Mouse (Mus musculus): ENCODE measurements around the gene Rsu1. TPM values are rescaled to one million over a fixed set of nuclear protein-coding genes. Genes with fewer than 3 reads are reported as not detected.
A peak's percentile ranks its signal among the peaks of the same experiment; 100 is the strongest.

The Rsu1 gene
- polyA plus RNA-seq (2014; fragmentation: Nextera tagmentation; extraction: Ambion mirVana), result 122 and 141 TPM in 2 replicates

GRCm38 (mm10) chr2:13271165-13271957 is at the start of gene Rsu1:
Rsu1 (minus strand) TSS chr2:13271415.
- ATAC-seq (replicated peaks; ENCODE audit: low FRiP score, low TSS enrichment, low read depth) (peak; percentile 98), DNase-seq (ENCODE audit: low spot score) (peak; percentile 94)
- Histone ChIP-seq H3K36me3 (ENCODE audit: control insufficient read depth, insufficient read depth, low read length) (peaks cover 4% of the 10 kb centered on the region; the same call in 1 of the 2 replicates), H3K4me3 (ENCODE audit: low read depth, low read length) (peak within 1 kb of the TSS; percentile 58), H3K4me1 (replicated peaks; ENCODE audit: control insufficient read depth, insufficient read depth, low read length) (peaks cover 10% of the 10 kb centered on the region; the same call in 1 of the 2 replicates), H3K9ac (ENCODE audit: low read length) (peak within 1 kb of the TSS; percentile 62), H3K27me3 (replicated peaks; ENCODE audit: control insufficient read depth, insufficient read depth, low read length) (no peaks in the 10 kb centered on the region), H3K4me2 (ENCODE audit: low read length) (peak within 1 kb of the TSS; percentile 74), H3K27ac (ENCODE audit: low read depth) (peak within 1 kb of the TSS; percentile 47), H3K9me3 (ENCODE audit: control insufficient read depth, low read length) (no peaks in the 10 kb centered on the region)
- under 1% methylated on average over 37 of the region's 37 CpGs for WGBS

DNA sequence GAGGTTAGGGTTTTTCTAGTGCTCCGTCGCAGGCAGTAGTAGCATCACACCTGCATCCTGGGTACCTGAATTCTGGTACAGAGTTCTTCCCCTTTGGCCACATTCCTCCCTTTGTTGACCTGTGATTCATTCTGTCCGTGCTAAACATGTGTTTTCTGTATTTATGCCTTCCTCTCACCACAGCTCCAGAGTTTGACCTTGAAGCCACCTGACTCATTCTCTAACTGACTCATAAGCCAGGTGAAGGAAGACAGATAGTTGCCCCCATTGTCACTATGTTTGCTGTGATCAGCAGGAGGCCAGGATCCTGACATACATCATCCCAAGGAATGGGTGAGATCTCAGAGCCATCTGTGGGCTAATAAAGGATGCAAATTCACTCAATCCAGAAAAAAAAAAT is 32.2 kb upstream of the Rsu1 start:
- ATAC-seq (replicated peaks; ENCODE audit: low FRiP score, low TSS enrichment, low read depth), result no peak
- H3K4me3 ChIP-seq (ENCODE audit: low read depth, low read length), result no peak overlapping the region
- 77% methylated on average over 3 of the region's 3 CpGs for WGBS

GRCm38 (mm10) chr2:13299031-13299430 is 27.8 kb upstream of the Rsu1 start:
- no peak for ATAC-seq (replicated peaks; ENCODE audit: low FRiP score, low TSS enrichment, low read depth)
- H3K36me3 ChIP-seq (ENCODE audit: control insufficient read depth, insufficient read depth, low read length), result no peaks in the 10 kb centered on the region
- no peak for DNase-seq (ENCODE audit: low spot score)
- no peak overlapping the region for H3K4me2 ChIP-seq (ENCODE audit: low read length)
- 30% methylated on average over 3 of the region's 3 CpGs for WGBS
- no peaks in the 10 kb centered on the region for H3K27me3 ChIP-seq (replicated peaks; ENCODE audit: control insufficient read depth, insufficient read depth, low read length)
- no peaks in the 10 kb centered on the region for H3K9me3 ChIP-seq (ENCODE audit: control insufficient read depth, low read length)
- H3K9ac ChIP-seq (ENCODE audit: low read length), result no peak overlapping the region
- H3K27ac ChIP-seq (ENCODE audit: low read depth), result no peak overlapping the region
- no peaks in the 10 kb centered on the region for H3K4me1 ChIP-seq (replicated peaks; ENCODE audit: control insufficient read depth, insufficient read depth, low read length)
- no peak overlapping the region for H3K4me3 ChIP-seq (ENCODE audit: low read depth, low read length)

More for the DNA sequence above, 32.2 kb upstream of the Rsu1 start:
- H3K9me3 ChIP-seq (ENCODE audit: control insufficient read depth, low read length), result no peaks in the 10 kb centered on the region
- no peak overlapping the region for H3K27ac ChIP-seq (ENCODE audit: low read depth)
- no peaks in the 10 kb centered on the region for H3K36me3 ChIP-seq (ENCODE audit: control insufficient read depth, insufficient read depth, low read length)
- no peak for DNase-seq (ENCODE audit: low spot score)
- no peaks in the 10 kb centered on the region for H3K27me3 ChIP-seq (replicated peaks; ENCODE audit: control insufficient read depth, insufficient read depth, low read length)
- H3K4me1 ChIP-seq (replicated peaks; ENCODE audit: control insufficient read depth, insufficient read depth, low read length), result no peaks in the 10 kb centered on the region
- no peak overlapping the region for H3K4me2 ChIP-seq (ENCODE audit: low read length)
- no peak overlapping the region for H3K9ac ChIP-seq (ENCODE audit: low read length)

DNA sequence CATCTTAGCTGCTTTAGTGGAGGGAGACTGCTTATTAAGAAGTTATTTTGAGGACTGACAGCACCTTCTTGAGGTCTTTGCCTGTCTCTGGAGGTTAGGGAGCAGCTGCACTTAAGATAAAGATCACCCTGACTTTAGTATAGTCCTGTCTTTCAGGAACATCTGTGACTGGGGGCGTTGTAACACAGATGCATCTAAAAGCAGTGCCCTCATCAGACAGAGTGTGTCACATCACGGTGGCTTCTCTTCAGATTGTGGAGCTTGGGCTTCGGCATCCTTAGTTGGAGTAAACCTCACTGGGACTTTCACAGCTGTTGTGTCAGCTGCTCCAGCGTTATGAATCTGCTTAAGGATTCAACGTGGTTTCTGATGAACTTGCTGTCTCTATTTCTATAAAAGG is 26.5 kb upstream of the Rsu1 start:
- DNase-seq (ENCODE audit: low spot score) (no peak), ATAC-seq (replicated peaks; ENCODE audit: low FRiP score, low TSS enrichment, low read depth) (no peak)
- 54% methylated on average over 5 of the region's 5 CpGs for WGBS
- Histone ChIP-seq H3K9me3 (ENCODE audit: control insufficient read depth, low read length) (no peaks in the 10 kb centered on the region), H3K4me3 (ENCODE audit: low read depth, low read length) (no peak overlapping the region), H3K4me1 (replicated peaks; ENCODE audit: control insufficient read depth, insufficient read depth, low read length) (no peaks in the 10 kb centered on the region), H3K27me3 (replicated peaks; ENCODE audit: control insufficient read depth, insufficient read depth, low read length) (no peaks in the 10 kb centered on the region), H3K36me3 (ENCODE audit: control insufficient read depth, insufficient read depth, low read length) (no peaks in the 10 kb centered on the region), H3K27ac (ENCODE audit: low read depth) (no peak overlapping the region), H3K4me2 (ENCODE audit: low read length) (no peak overlapping the region), H3K9ac (ENCODE audit: low read length) (no peak overlapping the region)

- ATAC-seq (replicated peaks; ENCODE audit: low FRiP score, low TSS enrichment, low read depth), result 0 out of 2 replicates have a peak, but pooled peaks have one; percentile 53
- Histone ChIP-seq H3K4me2 (ENCODE audit: low read length) (no peak overlapping the region), H3K36me3 (ENCODE audit: control insufficient read depth, insufficient read depth, low read length) (no peaks in the 10 kb centered on the region)
Measured at GRCm38 (mm10) chr2:13290661-13291060, 19.4 kb upstream of the Rsu1 start.

GRCm38 (mm10) chr2:13290070-13290469 is 18.9 kb upstream of the Rsu1 start:
- no peaks in the 10 kb centered on the region for H3K9me3 ChIP-seq (ENCODE audit: control insufficient read depth, low read length)
- H3K27ac ChIP-seq (ENCODE audit: low read depth), result no peak overlapping the region
- no peaks in the 10 kb centered on the region for H3K27me3 ChIP-seq (replicated peaks; ENCODE audit: control insufficient read depth, insufficient read depth, low read length)
- 84% methylated on average over 3 of the region's 3 CpGs for WGBS
- H3K4me3 ChIP-seq (ENCODE audit: low read depth, low read length), result no peak overlapping the region
- H3K4me2 ChIP-seq (ENCODE audit: low read length), result no peak overlapping the region
- DNase-seq (ENCODE audit: low spot score) (no peak), ATAC-seq (replicated peaks; ENCODE audit: low FRiP score, low TSS enrichment, low read depth) (no peak)
- no peaks in the 10 kb centered on the region for H3K4me1 ChIP-seq (replicated peaks; ENCODE audit: control insufficient read depth, insufficient read depth, low read length)
- H3K36me3 ChIP-seq (ENCODE audit: control insufficient read depth, insufficient read depth, low read length), result no peaks in the 10 kb centered on the region
- H3K9ac ChIP-seq (ENCODE audit: low read length), result no peak overlapping the region

More at GRCm38 (mm10) chr2:13290661-13291060, 19.4 kb upstream of the Rsu1 start:
- no peaks in the 10 kb centered on the region for H3K27me3 ChIP-seq (replicated peaks; ENCODE audit: control insufficient read depth, insufficient read depth, low read length)
- H3K4me1 ChIP-seq (replicated peaks; ENCODE audit: control insufficient read depth, insufficient read depth, low read length), result no peaks in the 10 kb centered on the region
- no peak overlapping the region for H3K9ac ChIP-seq (ENCODE audit: low read length)
- no peak for DNase-seq (ENCODE audit: low spot score)
- H3K27ac ChIP-seq (ENCODE audit: low read depth), result no peak overlapping the region
- WGBS, result 2% methylated on average over 1 of the region's 1 CpGs
- H3K4me3 ChIP-seq (ENCODE audit: low read depth, low read length), result no peak overlapping the region
- H3K9me3 ChIP-seq (ENCODE audit: control insufficient read depth, low read length), result no peaks in the 10 kb centered on the region

GRCm38 (mm10) chr2:13278114-13278862 is 7.1 kb upstream of the Rsu1 start:
- Histone ChIP-seq H3K9me3 (ENCODE audit: control insufficient read depth, low read length) (no peaks in the 10 kb centered on the region), H3K9ac (ENCODE audit: low read length) (no peak overlapping the region), H3K4me2 (ENCODE audit: low read length) (no peak overlapping the region), H3K4me3 (ENCODE audit: low read depth, low read length) (no peak overlapping the region), H3K36me3 (ENCODE audit: control insufficient read depth, insufficient read depth, low read length) (no peaks in the 10 kb centered on the region), H3K27me3 (replicated peaks; ENCODE audit: control insufficient read depth, insufficient read depth, low read length) (no peaks in the 10 kb centered on the region), H3K4me1 (replicated peaks; ENCODE audit: control insufficient read depth, insufficient read depth, low read length) (no peaks in the 10 kb centered on the region), H3K27ac (ENCODE audit: low read depth) (no peak overlapping the region)
- 55% methylated on average over 10 of the region's 10 CpGs for WGBS
- no peak for DNase-seq (ENCODE audit: low spot score)
- 0 out of 2 replicates have a peak, but pooled peaks have one; percentile 20 for ATAC-seq (replicated peaks; ENCODE audit: low FRiP score, low TSS enrichment, low read depth)

DNA sequence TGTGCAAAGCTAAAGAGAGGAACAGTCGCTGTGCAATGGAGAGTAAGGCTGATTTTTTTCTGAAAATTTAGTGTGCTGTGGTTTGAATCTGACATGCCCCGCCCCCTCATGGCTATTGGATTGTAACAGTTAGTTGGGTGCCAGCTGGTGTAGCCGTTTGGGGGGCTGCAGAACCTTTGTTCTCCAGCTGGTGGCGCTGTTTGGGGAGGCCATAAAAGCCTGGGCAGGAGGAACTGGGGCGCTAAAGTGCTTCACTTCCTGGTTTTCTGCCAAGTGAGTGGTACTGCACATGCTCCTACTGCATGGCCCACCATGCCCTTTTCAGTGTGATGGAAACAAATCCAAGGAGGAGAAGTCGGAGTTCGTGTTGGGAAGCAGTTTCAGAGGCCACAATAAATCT is 4.7 kb upstream of the Rsu1 start:
- Histone ChIP-seq H3K9ac (ENCODE audit: low read length) (no peak overlapping the region), H3K4me1 (replicated peaks; ENCODE audit: control insufficient read depth, insufficient read depth, low read length) (no peaks in the 10 kb centered on the region), H3K4me3 (ENCODE audit: low read depth, low read length) (no peak overlapping the region), H3K27me3 (replicated peaks; ENCODE audit: control insufficient read depth, insufficient read depth, low read length) (no peaks in the 10 kb centered on the region), H3K4me2 (ENCODE audit: low read length) (no peak overlapping the region), H3K27ac (ENCODE audit: low read depth) (no peak overlapping the region), H3K36me3 (ENCODE audit: control insufficient read depth, insufficient read depth, low read length) (no peaks in the 10 kb centered on the region), H3K9me3 (ENCODE audit: control insufficient read depth, low read length) (no peaks in the 10 kb centered on the region)
- DNase-seq (ENCODE audit: low spot score) (no peak), ATAC-seq (replicated peaks; ENCODE audit: low FRiP score, low TSS enrichment, low read depth) (no peak)
- 61% methylated on average over 7 of the region's 7 CpGs for WGBS

All from intestine, embryonic 14.5 days (tissue).